Mouse (Mus musculus) intestine, embryonic 16.5 days (tissue): ENCODE results near the gene Syt11. TPM values are rescaled to one million over a fixed set of nuclear protein-coding genes. Genes with fewer than 3 reads are reported as not detected.
"Not testable (repeated sequence)": the region's sequence is repeated elsewhere in the genome, so short reads cannot be mapped to it uniquely, and the experiment has no call there.

Experiments
- ATAC-seq: fragments of 200-750 bp; cut with Nextera tagmentation; 2 replicates; pipeline ENCODE4 v1.8.0; 2017; ENCODE audit warnings: moderate TSS enrichment, moderate library complexity
- H3K27ac ChIP-seq: fragments of 300-500 bp; sonication (generic); 2 replicates; pipeline ENCODE4 v1.5.1; 2014; ENCODE audit warnings: mild to moderate bottlenecking, low read length
- H3K27me3 ChIP-seq: fragments of 300-500 bp; sonication (generic); replicated peaks from 2 replicates; pipeline ENCODE4 v1.6.1; 2014; ENCODE audit warnings: low read length, control low read depth, mixed read lengths; ENCODE audit not compliant: control insufficient read depth, insufficient read depth
- H3K36me3 ChIP-seq: fragments of 300-500 bp; sonication (generic); 2 replicates; pipeline ENCODE4 v1.6.1; 2014; ENCODE audit warnings: low read length, control low read depth; ENCODE audit not compliant: control insufficient read depth, insufficient read depth
- H3K4me1 ChIP-seq: fragments of 300-500 bp; sonication (generic); 2 replicates; pipeline ENCODE4 v1.6.1; 2014; ENCODE audit warnings: low read length, control low read depth, mixed read lengths; ENCODE audit not compliant: control insufficient read depth, insufficient read depth
- H3K4me2 ChIP-seq: fragments of 300-500 bp; sonication (generic); 2 replicates; pipeline ENCODE4 v1.6.1; 2014; ENCODE audit warnings: low read depth, low read length, control low read depth
- H3K4me3 ChIP-seq: fragments of 300-500 bp; sonication (generic); 2 replicates; pipeline ENCODE4 v1.5.1; 2014; ENCODE audit warnings: mild to moderate bottlenecking, low read length
- H3K9ac ChIP-seq: fragments of 300-500 bp; sonication (generic); 2 replicates; pipeline ENCODE4 v1.6.1; 2014; ENCODE audit warnings: low read depth, low read length
- H3K9me3 ChIP-seq: fragments of 300-500 bp; sonication (generic); 2 replicates; pipeline ENCODE4 v1.6.1; 2016; ENCODE audit warnings: low read length, control low read depth; ENCODE audit not compliant: control insufficient read depth
- WGBS: fragments of 180-500 bp; shearing (Covaris S2); extraction: QIAGEN DNeasy Blood & Tissue Kit; methylation state at CpG from one replicate; pipeline ENCODE4 v1.1.7; 2014; 5-methylcytosine and 5-hydroxymethylcytosine counted together
- polyA plus RNA-seq: library from polyadenylated mRNA; unstranded; fragments of >200 nt; fragmentation: Nextera tagmentation; extraction: Ambion mirVana; gene quantifications from 2 replicates; pipeline ENCODE4 v1.2.1, GENCODE M21; 2015

Gene Syt11
- polyA plus RNA-seq, 1 experiment from 2014 or later = 18.8 TPM

DNA sequence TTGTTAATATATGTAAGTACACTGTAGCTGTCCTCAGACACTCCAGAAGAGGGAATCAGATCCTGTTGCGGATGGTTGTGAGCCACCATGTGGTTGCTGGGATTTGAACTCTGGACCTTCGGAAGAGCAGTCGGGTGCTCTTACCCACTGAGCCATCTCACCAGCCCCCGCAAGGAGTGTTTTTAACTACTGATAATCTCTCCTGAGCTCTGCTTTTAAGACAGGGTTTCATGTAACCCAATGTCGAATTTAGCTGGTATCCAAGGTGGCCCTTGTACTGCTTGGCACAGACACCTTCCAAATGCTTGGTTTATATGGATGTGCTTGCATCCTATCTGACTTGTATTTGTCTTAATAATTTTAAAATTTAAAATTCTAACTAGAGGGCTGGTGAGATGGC lies 59.2 kb downstream of the Syt11 start:
- H3K27ac ChIP-seq, H3K9me3 ChIP-seq, H3K4me3 ChIP-seq, H3K4me2 ChIP-seq, H3K27me3 ChIP-seq, H3K9ac ChIP-seq, ATAC-seq: not testable (repeated sequence)
- H3K36me3 ChIP-seq = 0 out of 2 replicates have a peak, but pooled peaks cover 15% of the 10 kb centered on the region
- peaks cover 14% of the 10 kb centered on the region for H3K4me1 ChIP-seq
- 87% methylated on average over 5 of the region's 5 CpGs for WGBS

DNA sequence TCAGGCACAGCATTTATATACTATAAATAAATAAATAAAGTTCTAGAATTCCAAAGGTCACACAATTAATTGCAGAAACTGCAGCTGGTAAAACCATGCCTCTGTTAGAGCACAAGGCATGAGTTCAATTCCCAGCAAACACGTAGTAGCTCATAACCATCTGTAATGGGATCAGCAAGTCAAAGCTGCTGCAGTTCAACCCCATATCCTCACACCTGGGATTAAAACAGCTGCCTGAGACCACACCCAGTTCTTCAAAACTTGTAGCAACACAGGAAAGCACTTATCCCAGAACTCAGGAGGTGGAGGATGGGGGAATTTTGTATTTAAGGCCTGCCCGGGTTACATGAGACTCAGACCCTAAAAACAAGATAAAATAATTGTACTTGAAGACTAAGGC lies 60.2 kb downstream of the Syt11 start:
- no peak overlapping the region for H3K4me2 ChIP-seq
- peaks cover 14% of the 10 kb centered on the region; the same call in 1 of the 2 replicates for H3K36me3 ChIP-seq
- H3K9ac ChIP-seq = no peak overlapping the region
- no peak for ATAC-seq
- H3K27me3 ChIP-seq = no peaks in the 10 kb centered on the region
- no peaks in the 10 kb centered on the region for H3K9me3 ChIP-seq
- WGBS = 73% methylated on average over 2 of the region's 2 CpGs
- no peak overlapping the region for H3K4me3 ChIP-seq
- H3K27ac ChIP-seq = no peak overlapping the region
- H3K4me1 ChIP-seq = peaks cover 14% of the 10 kb centered on the region

DNA sequence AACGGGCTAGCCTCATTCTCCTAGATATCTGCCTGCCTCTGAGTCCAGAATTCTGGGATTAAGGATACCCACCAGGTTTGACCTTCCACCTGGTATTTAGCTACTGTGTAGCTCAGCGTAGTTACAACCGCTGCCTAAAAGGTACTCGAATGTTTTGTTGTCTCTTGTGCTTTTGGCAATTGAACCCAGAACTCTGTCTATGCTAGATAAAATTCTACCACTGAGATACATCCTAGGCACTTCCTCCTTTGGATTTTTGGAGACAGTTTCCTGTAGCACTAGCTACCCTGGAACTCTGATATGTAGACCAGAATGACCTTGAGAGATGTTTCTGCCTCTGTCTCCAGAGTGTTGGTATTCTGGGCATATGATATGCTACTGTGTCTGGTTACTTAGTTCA lies 61.3 kb downstream of the Syt11 start:
- H3K36me3 ChIP-seq = peaks cover 16% of the 10 kb centered on the region; the same call in 1 of the 2 replicates
- 91% methylated on average over 4 of the region's 4 CpGs for WGBS

DNA sequence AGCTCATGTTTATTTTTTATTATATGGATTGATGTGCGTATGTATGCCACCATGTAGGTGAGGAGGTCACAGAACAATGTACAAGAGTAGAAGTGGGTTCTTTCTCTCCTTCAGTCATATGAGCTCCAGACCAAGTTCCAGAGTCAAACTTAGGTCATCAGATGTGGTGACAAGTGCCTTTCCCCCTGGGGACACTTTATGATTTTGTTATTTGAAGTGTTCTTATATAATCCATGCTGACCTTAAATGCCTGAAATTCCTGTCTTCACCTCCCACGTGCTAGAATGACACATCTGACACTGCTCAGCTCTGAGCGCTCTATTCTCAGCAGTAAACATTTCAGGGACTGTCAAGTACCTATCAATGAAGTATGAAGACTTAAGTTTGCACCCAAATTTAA lies 73.7 kb downstream of the Syt11 start:
- Histone ChIP-seq H3K27ac (no peak overlapping the region), H3K4me2 (no peak overlapping the region), H3K36me3 (peaks cover 28% of the 10 kb centered on the region), H3K4me1 (no peaks in the 10 kb centered on the region), H3K27me3 (no peaks in the 10 kb centered on the region), H3K9ac (no peak overlapping the region), H3K9me3 (no peaks in the 10 kb centered on the region), H3K4me3 (no peak overlapping the region)
- ATAC-seq = no peak
- 67% methylated on average over 3 of the region's 3 CpGs for WGBS

More for the DNA sequence above, 61.3 kb downstream of the Syt11 start:
- Histone ChIP-seq H3K4me3 (no peak overlapping the region), H3K27me3 (no peaks in the 10 kb centered on the region), H3K4me2 (no peak overlapping the region), H3K4me1 (peaks cover 7% of the 10 kb centered on the region), H3K9ac (no peak overlapping the region), H3K9me3 (no peaks in the 10 kb centered on the region), H3K27ac (no peak overlapping the region)
- ATAC-seq = no peak

DNA sequence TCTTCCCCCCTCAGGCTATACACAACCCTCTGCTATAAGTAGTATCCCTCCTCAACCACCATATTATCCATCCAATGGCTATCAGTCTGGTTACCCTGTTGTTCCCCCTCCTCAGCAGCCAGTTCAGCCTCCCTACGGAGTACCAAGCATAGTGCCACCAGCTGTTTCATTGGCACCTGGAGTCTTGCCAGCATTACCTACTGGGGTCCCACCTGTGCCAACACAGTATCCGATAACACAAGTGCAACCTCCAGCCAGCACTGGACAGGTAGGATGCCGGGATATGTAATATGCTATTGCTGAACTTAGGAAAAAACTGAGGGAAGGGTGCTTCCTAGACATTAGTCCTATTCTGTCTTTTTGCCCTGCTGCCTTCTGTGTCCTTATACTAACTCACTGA lies 74.7 kb downstream of the Syt11 start:
- no peak overlapping the region for H3K27ac ChIP-seq
- H3K27me3 ChIP-seq = no peaks in the 10 kb centered on the region
- H3K9ac ChIP-seq = no peak overlapping the region
- WGBS = 93% methylated on average over 3 of the region's 3 CpGs
- no peak for ATAC-seq
- H3K36me3 ChIP-seq = peaks cover 28% of the 10 kb centered on the region
- H3K4me2 ChIP-seq = no peak overlapping the region
- H3K4me1 ChIP-seq = no peaks in the 10 kb centered on the region
- H3K9me3 ChIP-seq = no peaks in the 10 kb centered on the region
- no peak overlapping the region for H3K4me3 ChIP-seq

DNA sequence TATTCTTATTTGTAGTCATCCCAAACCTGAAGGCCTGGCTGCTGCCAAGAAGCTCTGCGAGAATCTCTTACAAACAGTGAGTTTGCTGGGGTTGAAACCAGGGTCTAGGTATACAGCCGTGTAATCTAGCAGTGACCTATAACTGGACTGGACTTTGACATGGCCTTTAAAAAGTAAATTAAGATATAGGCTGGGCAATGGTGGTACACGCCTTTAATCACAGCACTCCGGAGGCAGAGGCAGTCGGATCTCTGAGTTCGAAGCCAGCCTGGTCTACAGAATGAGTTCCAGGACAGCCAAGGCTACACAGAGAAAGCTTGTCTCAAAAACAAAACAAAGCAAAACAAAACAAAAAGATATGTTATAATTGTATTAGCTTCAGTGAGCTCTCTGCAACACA lies 76.1 kb downstream of the Syt11 start:
- 86% methylated on average over 6 of the region's 6 CpGs for WGBS
- Histone ChIP-seq H3K27ac (no peak overlapping the region), H3K9ac (no peak overlapping the region), H3K4me3 (no peak overlapping the region), H3K36me3 (peaks cover 32% of the 10 kb centered on the region), H3K9me3 (no peaks in the 10 kb centered on the region), H3K4me2 (no peak overlapping the region), H3K27me3 (no peaks in the 10 kb centered on the region), H3K4me1 (no peaks in the 10 kb centered on the region)
- no peak for ATAC-seq

DNA sequence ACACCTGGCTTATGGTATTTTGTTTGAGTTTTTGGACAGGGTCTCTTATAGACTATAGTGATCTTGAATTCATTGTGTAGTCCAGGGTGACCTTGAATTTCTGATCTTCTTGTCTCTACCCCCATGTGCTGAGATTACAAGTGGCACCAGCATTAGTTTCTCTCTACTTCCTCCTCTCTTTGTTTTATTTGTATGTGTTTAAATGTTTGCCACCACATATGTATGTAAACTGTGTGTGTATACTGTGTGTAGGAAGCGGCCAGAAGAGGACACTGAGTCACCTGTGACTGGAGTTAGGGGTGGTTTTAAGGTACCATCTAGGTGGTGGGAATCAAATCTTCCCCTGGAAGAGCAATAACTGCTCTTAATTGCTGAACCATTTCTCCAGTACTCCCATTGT lies 76.9 kb downstream of the Syt11 start:
- Histone ChIP-seq H3K27ac (no peak overlapping the region), H3K4me2 (no peak overlapping the region), H3K27me3 (no peaks in the 10 kb centered on the region), H3K9ac (no peak overlapping the region), H3K4me1 (no peaks in the 10 kb centered on the region), H3K36me3 (peaks cover 34% of the 10 kb centered on the region), H3K9me3 (no peaks in the 10 kb centered on the region), H3K4me3 (no peak overlapping the region)
- 100% methylated on average over 1 of the region's 1 CpGs for whole genome bisulfite sequencing
- ATAC-seq = no peak

DNA sequence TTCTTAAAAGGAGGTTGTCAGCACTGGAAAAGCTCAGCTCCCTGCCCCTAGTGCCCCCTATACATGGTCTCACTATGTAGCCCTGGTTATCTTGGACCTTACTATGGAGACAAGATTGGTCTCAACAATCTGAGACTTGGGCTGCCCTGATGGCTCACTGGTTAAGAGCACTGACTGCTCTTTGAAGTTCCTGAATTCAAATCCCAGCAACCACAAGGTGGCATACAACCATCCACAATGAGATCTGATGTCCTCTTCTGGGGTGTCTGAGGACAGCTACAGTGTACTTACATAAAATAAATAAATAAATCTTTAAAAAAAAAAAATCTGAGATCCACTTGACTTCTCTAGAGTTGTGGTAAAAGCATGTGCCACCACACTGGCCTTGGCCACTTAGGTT lies 79.4 kb downstream of the Syt11 start:
- no peaks in the 10 kb centered on the region for H3K27me3 ChIP-seq
- no peak for ATAC-seq
- no peak overlapping the region for H3K4me2 ChIP-seq
- H3K4me3 ChIP-seq = no peak overlapping the region
- no peak overlapping the region for H3K9ac ChIP-seq
- H3K4me1 ChIP-seq = no peaks in the 10 kb centered on the region
- H3K27ac ChIP-seq = no peak overlapping the region
- H3K9me3 ChIP-seq = no peaks in the 10 kb centered on the region
- H3K36me3 ChIP-seq = peaks cover 30% of the 10 kb centered on the region

Other genes starting within 250 kb of the Syt11 start
- 6.5 and 7.3 TPM in 2 replicates for gene Mex3a, start 242.8 kb downstream of the Syt11 start, polyA plus RNA-seq
- 102 and 109 TPM in 2 replicates for gene Rab25, start 226.9 kb downstream of the Syt11 start, polyA plus RNA-seq
- 244 and 256 TPM in 2 replicates for gene Lamtor2, start 222.1 kb downstream of the Syt11 start, polyA plus RNA-seq
- gene Ubqln4, start 221.4 kb downstream of the Syt11 start, polyA plus RNA-seq = 37.2 and 38.9 TPM in 2 replicates
- 371 and 377 TPM in 2 replicates for gene Ssr2, start 199.3 kb downstream of the Syt11 start, polyA plus RNA-seq
- 41.5 and 43.7 TPM in 2 replicates for gene Arhgef2, start 169.2 kb downstream of the Syt11 start, polyA plus RNA-seq
- gene Rxfp4, start 122.0 kb downstream of the Syt11 start, polyA plus RNA-seq = not detected in 2 replicates
- 61.1 and 61.5 TPM in 2 replicates for gene Khdc4, start 89.4 kb downstream of the Syt11 start, polyA plus RNA-seq
- gene Rit1, start 58.3 kb downstream of the Syt11 start, polyA plus RNA-seq = 48.9 and 50.3 TPM in 2 replicates
- gene Gon4l, start 60.1 kb upstream of the Syt11 start, polyA plus RNA-seq = 6.6 and 7.0 TPM in 2 replicates
- gene Msto1, start 138.8 kb upstream of the Syt11 start, polyA plus RNA-seq = 43.4 and 45.6 TPM in 2 replicates
- gene Ash1l, start 175.5 kb upstream of the Syt11 start, polyA plus RNA-seq = 13.1 and 13.8 TPM in 2 replicates
- 162 and 165 TPM in 2 replicates for gene Dap3, start 176.0 kb upstream of the Syt11 start, polyA plus RNA-seq